Mouse (Mus musculus) ES-E14 (cell line): Measurements from ENCODE around the gene Hnf1a.

Experiments used
- CHD2 ChIP-seq: IDR thresholded peaks from 2 replicates; pipeline ENCODE4 v1.6.1; 2014; ENCODE audit warnings: mild to moderate bottlenecking, low read depth, low read length, inconsistent platforms
- HCFC1 ChIP-seq: IDR thresholded peaks from 2 replicates; pipeline ENCODE4 v1.6.1; 2012; ENCODE audit warnings: low read length, inconsistent platforms, borderline replicate concordance; ENCODE audit not compliant: insufficient read depth
- ZC3H11A ChIP-seq: IDR thresholded peaks from 2 replicates; pipeline ENCODE4 v1.6.1; 2012; ENCODE audit warnings: low read depth, mild to moderate bottlenecking, inconsistent platforms, low read length, borderline replicate concordance

GRCm38 (mm10) chr5:114935838-114936237, 35.1 kb downstream of the Hnf1a start:
- TF ChIP-seq HCFC1 (no peak), ZC3H11A (no peak), CHD2 (no peak)
